In genomic region chr14:45251548-45252076, GRCm38 (mm10) we compare ENCODE assay signal across 23 mouse cellular contexts. TPM values are rescaled to one million over a fixed set of nuclear protein-coding genes. Genes with fewer than 3 reads are reported as not detected.
DNase-seq lines count a peak whose midpoint lies in the region; ATAC-seq and TF ChIP-seq lines count a peak whose summit lies in the region.
"Had no signal": no experiment of that assay in that cellular context is flagged by ENCODE, and none has a peak within 500 bp of the region (broad histone marks: within the 10 kb centered on the region; RNA-seq: fewer than 3 reads in every experiment).

No protein-coding gene starts in this region.

- peak; percentile 73 for ATAC-seq in granulocyte monocyte progenitor cell, adult 5-6 weeks (replicated peaks; ENCODE audit: poor library complexity, severe bottlenecking)
- ATAC-seq in monocyte, adult 5-6 weeks (replicated peaks; ENCODE audit: insufficient number of reproducible peaks, low FRiP score, low TSS enrichment, poor library complexity, severe bottlenecking): 0 out of 2 replicates have a peak, but pooled peaks have one; percentile 17
- ATAC-seq: forebrain, embryonic 15.5 days; Patski had no signal

- no peaks in the 10 kb centered on the region for H3K4me1 ChIP-seq in CH12.LX (ENCODE audit: control insufficient read depth in 1 of 2, insufficient read depth in 2 of 2)
- H3K4me1 ChIP-seq in MEL (ENCODE audit: control insufficient read depth in 1 of 2, insufficient read depth in 2 of 2, low read length in 2 of 2): no peaks in the 10 kb centered on the region
- H3K4me1 ChIP-seq: embryonic facial prominence, embryonic 12.5 days; embryonic facial prominence, embryonic 15.5 days; forebrain, embryonic 15.5 days; heart, embryonic 10.5 days; heart, embryonic 13.5 days; hindbrain, embryonic 12.5 days; hindbrain, embryonic 15.5 days had no signal

- no peak overlapping the region for H3K4me3 ChIP-seq in CH12.LX (replicated peaks in 1 of 3; ENCODE audit: low read depth in 2 of 3, low read length in 2 of 3, poor library complexity in 1 of 3)
- no peak overlapping the region for H3K4me3 ChIP-seq in MEL (ENCODE audit: control insufficient read depth in 1 of 2, insufficient read depth in 1 of 2, low read depth in 2 of 2, low read length in 2 of 2)
- H3K4me3 ChIP-seq: embryonic facial prominence, embryonic 12.5 days; embryonic facial prominence, embryonic 15.5 days; forebrain, embryonic 15.5 days; heart, adult 2 months; heart, embryonic 10.5 days; heart, embryonic 13.5 days; hindbrain, embryonic 12.5 days; hindbrain, embryonic 15.5 days had no signal

- no peaks in the 10 kb centered on the region for H3K9me3 ChIP-seq in CH12.LX (replicated peaks; ENCODE audit: low read length)
- H3K9me3 ChIP-seq in MEL (replicated peaks; ENCODE audit: insufficient read depth, low read length): no peaks in the 10 kb centered on the region
- H3K9me3 ChIP-seq: embryonic facial prominence, embryonic 12.5 days; embryonic facial prominence, embryonic 15.5 days; forebrain, embryonic 15.5 days; heart, embryonic 10.5 days; heart, embryonic 13.5 days; hindbrain, embryonic 12.5 days; hindbrain, embryonic 15.5 days had no signal

- dilution Hi-C loops in CH12.LX (cut with MboI; ENCODE audit: extremely low pct_ligation_motif_present, extremely low pct_unique_long_range_greater_than_20kb, low sequenced_read_pairs): no loop called here

- no peak for TF ChIP-seq EP300 in CH12.LX (IDR thresholded peaks at IDR 0.05; ENCODE audit: low read length)
- TF ChIP-seq EP300 in MEL (IDR thresholded peaks at IDR 0.05; ENCODE audit: low read depth in 1 of 2, low read length in 2 of 2): no peak

- H3K27me3 ChIP-seq in CH12.LX (replicated peaks) (no peaks in the 10 kb centered on the region), MEL (ENCODE audit: control insufficient read depth in 1 of 2, insufficient read depth in 2 of 2, low read length in 2 of 2) (peaks cover 0 to 3% of the 10 kb centered on the region in 2 experiments; a peak in 1 of 4 replicates)
- H3K27me3 ChIP-seq: embryonic facial prominence, embryonic 12.5 days; embryonic facial prominence, embryonic 15.5 days; forebrain, embryonic 15.5 days; heart, embryonic 13.5 days; hindbrain, embryonic 12.5 days; hindbrain, embryonic 15.5 days; Patski had no signal

- H3K4me2 ChIP-seq in CH12.LX (ENCODE audit: insufficient read depth, low read depth, poor library complexity, severe bottlenecking): no peak overlapping the region
- H3K4me2 ChIP-seq: embryonic facial prominence, embryonic 12.5 days; embryonic facial prominence, embryonic 15.5 days; forebrain, embryonic 15.5 days; heart, embryonic 13.5 days; hindbrain, embryonic 12.5 days; hindbrain, embryonic 15.5 days had no signal

- H3K36me3 ChIP-seq in CH12.LX (replicated peaks in 1 of 2; ENCODE audit: control insufficient read depth in 1 of 2, insufficient read depth in 1 of 2, low read length in 1 of 2) (no peaks in the 10 kb centered on the region), MEL (ENCODE audit: control insufficient read depth in 1 of 2, insufficient read depth in 2 of 2, low read length in 2 of 2) (no peaks in the 10 kb centered on the region)
- H3K36me3 ChIP-seq: embryonic facial prominence, embryonic 12.5 days; embryonic facial prominence, embryonic 15.5 days; heart, embryonic 10.5 days had no signal

- H3K9ac ChIP-seq in CH12.LX (ENCODE audit: insufficient read depth, low read depth) (no peak overlapping the region), MEL (ENCODE audit: control insufficient read depth, low read depth, low read length, poor library complexity, severe bottlenecking) (no peak overlapping the region)
- H3K9ac ChIP-seq: embryonic facial prominence, embryonic 12.5 days; embryonic facial prominence, embryonic 15.5 days; forebrain, embryonic 15.5 days; heart, embryonic 13.5 days; hindbrain, embryonic 12.5 days; hindbrain, embryonic 15.5 days had no signal

- TF ChIP-seq RAD21 in CH12.LX (IDR thresholded peaks at IDR 0.05; ENCODE audit: low read depth, low read length) (no peak), MEL (IDR thresholded peaks at IDR 0.05; ENCODE audit: low read depth, low read length) (no peak)

- H3K79me2 ChIP-seq in CH12.LX (replicated peaks; ENCODE audit: control insufficient read depth, extremely low read depth, insufficient read depth, poor library complexity, severe bottlenecking) (no peaks in the 10 kb centered on the region), MEL (ENCODE audit: control insufficient read depth, insufficient read depth, low read length, poor library complexity) (no peaks in the 10 kb centered on the region)

- H3K27ac ChIP-seq in CH12.LX (ENCODE audit: insufficient read depth, low read depth) (no peak overlapping the region), MEL (ENCODE audit: control insufficient read depth, low read depth, low read length) (no peak overlapping the region)
- H3K27ac ChIP-seq: embryonic facial prominence, embryonic 12.5 days; embryonic facial prominence, embryonic 15.5 days; forebrain, embryonic 15.5 days; heart, adult 2 months; heart, embryonic 10.5 days; heart, embryonic 13.5 days; hindbrain, embryonic 12.5 days; hindbrain, embryonic 15.5 days had no signal

- no peak for DNase-seq in CH12.LX (ENCODE audit: extremely low read depth)
- no peak for DNase-seq in MEL (ENCODE audit: low read depth, low spot score)
- DNase-seq in kidney, postnatal 25 days: no peak
- DNase-seq in heart, postnatal 10 days: no peak
- no peak for DNase-seq in kidney, adult 18-20 months
- DNase-seq: adrenal gland, adult 2 months; adrenal gland, postnatal 25 days; B cell, adult 2 months; cerebellum, adult 18-20 months; cerebellum, adult 9-10 months; cerebellum, postnatal 14 days; gastrocnemius, postnatal 25 days; heart, adult 2 months had no signal

- TF ChIP-seq CTCF in CH12.LX (conservative IDR thresholded peaks at IDR 0.05 in 1 of 2, IDR thresholded peaks at IDR 0.05 in 1 of 2; ENCODE audit: low read depth in 2 of 2, low read length in 2 of 2) (no peak), MEL (IDR thresholded peaks at IDR 0.05 in 2 of 3, conservative IDR thresholded peaks at IDR 0.05 in 1 of 3; ENCODE audit: control insufficient read depth in 1 of 3, insufficient read depth in 1 of 3, low read depth in 2 of 3, low read length in 3 of 3, poor library complexity in 1 of 3, severe bottlenecking in 1 of 3) (no peak)

- in situ Hi-C loops in CH12.LX (cut with MboI; ENCODE audit: low pct_ligation_motif_present, low pct_unique_long_range_greater_than_20kb, low sequenced_read_pairs): no loop called here

- intact Hi-C loops in heart, postnatal 10 days (cut with DNase I): no loop called here

- TF ChIP-seq POLR2A in CH12.LX (IDR thresholded peaks at IDR 0.05; ENCODE audit: low read depth, low read length) (no peak), MEL (IDR thresholded peaks at IDR 0.05; ENCODE audit: control insufficient read depth in 1 of 2, insufficient read depth in 1 of 2, low read depth in 1 of 2, low read length in 2 of 2, poor library complexity in 1 of 2) (no peak)

TF ChIP-seq in CH12.LX, 34 proteins besides CTCF, POLR2A, EP300 and RAD21:
- no peak for TF ChIP-seq HCFC1 (IDR thresholded peaks at IDR 0.05; ENCODE audit: low read depth, low read length)
- peak; percentile 100 for TF ChIP-seq MAFK (IDR thresholded peaks at IDR 0.05; ENCODE audit: insufficient replicate concordance, low read length)
- TF ChIP-seq USF1 (IDR thresholded peaks at IDR 0.05; ENCODE audit: low read depth, low read length): no peak
- no peak for TF ChIP-seq GABPA (IDR thresholded peaks at IDR 0.05; ENCODE audit: insufficient replicate concordance, low read depth, low read length)
- no peak for TF ChIP-seq CHD1 (IDR thresholded peaks at IDR 0.05; ENCODE audit: low read depth, low read length)
- no peak for TF ChIP-seq NELFE (IDR thresholded peaks at IDR 0.05; ENCODE audit: low read depth, low read length)
- no peak for TF ChIP-seq MAZ (IDR thresholded peaks at IDR 0.05; ENCODE audit: low read depth, low read length)

TF ChIP-seq in MEL, 35 proteins besides CTCF, POLR2A, EP300 and RAD21:
- TF ChIP-seq MAFK (IDR thresholded peaks at IDR 0.05; ENCODE audit: borderline replicate concordance, low read depth, low read length): peak; percentile 98
- TF ChIP-seq MAZ (IDR thresholded peaks at IDR 0.05; ENCODE audit: low read depth, low read length): no peak

RNA-seq across cellular contexts. Expression of gene Txndc16, which starts 31.5 kb away (rescaled TPM):
- 11.4 and 15.2 TPM in 2 replicates for total RNA-seq in CH12.LX (2012; rRNA removed)
- total RNA-seq in CH12.LX (2014; rRNA removed): 8.0 and 8.7 TPM in 2 replicates
- polyA plus RNA-seq in CH12.LX (2012; ENCODE audit: insufficient read length, low read depth): 7.8 and 8.8 TPM in 2 replicates
- 0.07 and 0.08 TPM in 2 replicates for total RNA-seq in MEL (2012; rRNA removed)
- polyA plus RNA-seq in MEL (2012; ENCODE audit: insufficient read depth in 1 of 2, insufficient read length in 2 of 2, low read depth in 1 of 2, low replicate concordance in 2 of 2, missing spikeins in 1 of 2): under 1 TPM in 1 of 2 experiments, not detected in 1; 0.24 TPM
- 6.4 and 26.8 TPM in 2 replicates for total RNA-seq in granulocyte monocyte progenitor cell, adult 5-6 weeks (2014; fragmentation: Nextera tagmentation)
- total RNA-seq in granulocyte monocyte progenitor cell, adult 5-6 weeks (2017): 14.1 and 23.8 TPM in 2 replicates
- total RNA-seq in monocyte, adult 5-6 weeks (2017): 18.7 to 25.9 TPM (median 24.8 TPM) in 3 replicates
- 10 to 100 TPM; 13.3 to 14.7 TPM for total RNA-seq in heart, postnatal 10 days (2021)

RNA-seq across cellular contexts. Expression of gene Gpr137c, which starts 32.1 kb away (rescaled TPM):
- total RNA-seq in CH12.LX (2012; rRNA removed): 0.13 and 0.55 TPM in 2 replicates
- 0.12 TPM in 1 of 2 replicates, not detected in the other for total RNA-seq in CH12.LX (2014; rRNA removed)
- polyA plus RNA-seq in CH12.LX (2012; ENCODE audit: insufficient read length, low read depth): 0.07 and 0.19 TPM in 2 replicates
- 0.07 TPM in 1 of 2 replicates, not detected in the other for total RNA-seq in MEL (2012; rRNA removed)
- polyA plus RNA-seq in MEL (2012; ENCODE audit: insufficient read depth in 1 of 2, insufficient read length in 2 of 2, low read depth in 1 of 2, low replicate concordance in 2 of 2, missing spikeins in 1 of 2): under 1 TPM in 1 of 2 experiments, not detected in 1; 0.01 TPM
- total RNA-seq in granulocyte monocyte progenitor cell, adult 5-6 weeks (2014; fragmentation: Nextera tagmentation): 0.34 and 2.2 TPM in 2 replicates
- total RNA-seq in granulocyte monocyte progenitor cell, adult 5-6 weeks (2017): 1.3 and 2.0 TPM in 2 replicates
- 2.3 to 3.9 TPM (median 3.0 TPM) in 3 replicates for total RNA-seq in monocyte, adult 5-6 weeks (2017)
- total RNA-seq in heart, postnatal 10 days (2021): 1 to 10 TPM; 2.8 to 3.0 TPM

Comparison
In these comparisons a context has a peak if more than half of its experiments do, and no peak if none do; other contexts are left out.
1. Of the 35 proteins assayed by ChIP-seq in both MEL and CH12.LX: peak only in MEL: none; only in CH12.LX: none; in both: MAFK; in neither: 34.